Mouse (Mus musculus) stomach, postnatal 0 days (tissue): ENCODE data around the gene Edc4. TPM values are rescaled to one million over a fixed set of nuclear protein-coding genes. Genes with fewer than 3 reads are reported as not detected.
"Not testable (repeated sequence)": the region's sequence is repeated elsewhere in the genome, so short reads cannot be mapped to it uniquely, and the experiment has no call there.

Source experiments
- ATAC-seq: fragments of 200-750 bp; cut with Nextera tagmentation; 2 replicates; pipeline ENCODE4 v1.8.0; 2017; ENCODE audit not compliant: low FRiP score, low TSS enrichment
- DNase-seq: peaks from one replicate; pipeline ENCODE4 v3.0.0-alpha.2; 2016; ENCODE audit warnings: low spot score
- H3K27ac ChIP-seq: fragments of 300-500 bp; sonication (generic); replicated peaks from 2 replicates; pipeline ENCODE4 v1.5.1; 2014; ENCODE audit warnings: mild to moderate bottlenecking, control low read depth
- H3K27me3 ChIP-seq: fragments of 300-500 bp; sonication (generic); 2 replicates; pipeline ENCODE4 v1.6.1; 2014; ENCODE audit warnings: low read length; ENCODE audit not compliant: control insufficient read depth, insufficient read depth
- H3K36me3 ChIP-seq: fragments of 300-500 bp; sonication (generic); 2 replicates; pipeline ENCODE4 v1.6.1; 2014; ENCODE audit warnings: low read length, mixed read lengths; ENCODE audit not compliant: control insufficient read depth, insufficient read depth
- H3K4me1 ChIP-seq: fragments of 300-500 bp; sonication (generic); replicated peaks from 2 replicates; pipeline ENCODE4 v1.6.1; 2014; ENCODE audit warnings: antibody characterized with exemption; ENCODE audit not compliant: control insufficient read depth, insufficient read depth
- H3K4me2 ChIP-seq: fragments of 300-500 bp; sonication (generic); replicated peaks from 2 replicates; pipeline ENCODE4 v1.6.1; 2014; ENCODE audit warnings: low read depth, mild to moderate bottlenecking, control low read depth, moderate library complexity
- H3K4me3 ChIP-seq: fragments of 300-500 bp; sonication (generic); 2 replicates; pipeline ENCODE4 v1.5.1; 2014; ENCODE audit warnings: low read depth, low read length, control low read depth
- H3K9ac ChIP-seq: fragments of 300-500 bp; sonication (generic); 2 replicates; pipeline ENCODE4 v1.6.1; 2014; ENCODE audit warnings: mild to moderate bottlenecking, low read length, control low read depth, mixed read lengths
- H3K9me3 ChIP-seq: fragments of 300-500 bp; sonication (generic); 2 replicates; pipeline ENCODE4 v1.6.1; 2016; ENCODE audit warnings: low read length; ENCODE audit not compliant: control insufficient read depth
- CTCF ChIP-seq: IDR thresholded peaks from 2 replicates; pipeline ENCODE4 v1.5.1; 2016; ENCODE audit warnings: antibody characterized with exemption, low read depth, mild to moderate bottlenecking, moderate library complexity
- EP300 ChIP-seq: optimal IDR thresholded peaks from 2 replicates; pipeline ENCODE3; 2016; ENCODE audit warnings: antibody characterized with exemption
- WGBS: fragments of 180-500 bp; shearing (Covaris S2); extraction: QIAGEN DNeasy Blood & Tissue Kit; methylation state at CpG from one replicate; pipeline ENCODE4 v1.1.7; 2014; 5-methylcytosine and 5-hydroxymethylcytosine counted together
- polyA plus RNA-seq: library from polyadenylated mRNA; unstranded; fragments of >200 nt; fragmentation: Nextera tagmentation; extraction: Ambion mirVana; gene quantifications from 2 replicates; pipeline ENCODE4 v1.2.1, GENCODE M21; 2015

The Edc4 gene
- polyA plus RNA-seq = 13.7 and 14.8 TPM in 2 replicates

DNA sequence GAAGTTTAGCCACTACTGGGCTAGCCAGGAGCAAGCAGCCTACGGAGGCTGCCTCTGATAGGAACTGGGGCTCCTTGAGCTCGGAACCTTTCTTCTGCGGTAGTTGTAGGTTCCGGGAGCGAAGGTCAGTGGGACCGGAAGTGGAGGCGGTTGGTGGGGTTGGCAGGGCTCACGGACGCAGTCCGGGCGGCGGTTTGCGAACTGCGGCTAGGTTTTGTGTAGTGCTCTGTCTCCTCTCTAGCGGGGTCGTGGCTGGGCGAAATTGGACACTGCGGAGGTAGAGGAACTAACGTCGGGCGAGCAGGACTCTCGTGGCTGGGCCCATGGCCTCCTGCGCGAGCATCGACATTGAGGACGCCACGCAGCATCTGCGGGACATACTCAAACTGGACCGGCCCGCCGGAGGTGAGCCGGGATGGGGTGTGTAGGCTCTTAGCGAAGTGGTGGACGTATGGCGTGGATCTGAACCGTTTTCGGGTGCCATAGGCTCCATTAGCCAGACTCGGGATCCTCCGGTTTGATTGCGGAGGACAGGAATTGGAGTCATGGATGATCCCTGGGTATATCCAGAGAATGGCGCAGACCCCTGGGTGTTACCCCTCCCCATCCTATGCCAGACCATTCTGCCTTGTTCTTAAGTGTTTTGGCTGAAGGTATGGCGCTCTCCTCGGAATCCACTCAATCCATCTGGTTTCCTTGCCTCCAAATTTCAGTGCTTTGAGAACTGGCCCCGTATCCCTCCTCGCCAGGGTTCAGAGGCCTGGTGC lies at the start of gene Edc4:
Gene Edc4, plus strand, starts transcription at position 128 of the 767 bp plus-strand sequence.
- peak; percentile 92 for ATAC-seq

DNA sequence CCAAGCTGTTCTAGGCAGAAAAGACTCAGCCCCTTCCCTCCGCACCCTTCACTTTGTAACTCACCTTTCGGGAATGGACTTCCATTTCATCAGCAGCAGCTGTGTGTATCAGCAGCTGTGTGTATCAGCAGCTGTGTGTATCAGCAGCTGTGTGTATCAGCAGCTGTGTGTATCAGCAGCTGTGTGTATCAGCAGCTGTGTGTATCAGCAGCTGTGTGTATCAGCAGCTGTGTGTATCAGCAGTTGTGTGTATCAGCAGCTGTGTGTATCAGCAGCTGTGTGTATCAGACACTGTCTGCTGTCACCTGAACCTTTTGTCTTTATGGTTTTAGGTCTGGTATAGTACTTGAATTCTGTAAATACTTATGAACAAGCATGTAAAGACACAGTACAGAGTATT lies 46.9 kb upstream of the Edc4 start:
- DNase-seq, ATAC-seq: not testable (repeated sequence)
- WGBS = 78% methylated on average over 2 of the region's 2 CpGs

More for the DNA sequence above, at the start of gene Edc4:
- Histone ChIP-seq H3K4me2 (peak within 1 kb of the TSS; percentile 56), H3K4me1 (no peaks in the 10 kb centered on the region), H3K27me3 (no peaks in the 10 kb centered on the region), H3K4me3 (peak within 1 kb of the TSS; percentile 80), H3K36me3 (peaks cover 19% of the 10 kb centered on the region), H3K9ac (peak within 1 kb of the TSS; percentile 86), H3K9me3 (no peaks in the 10 kb centered on the region), H3K27ac (peak within 1 kb of the TSS; percentile 73; the same call in 1 of the 2 replicates)
- under 1% methylated on average over 45 of the region's 45 CpGs for WGBS
- TF ChIP-seq CTCF = no peak
- no peak for TF ChIP-seq EP300
- DNase-seq = peak; percentile 88

DNA sequence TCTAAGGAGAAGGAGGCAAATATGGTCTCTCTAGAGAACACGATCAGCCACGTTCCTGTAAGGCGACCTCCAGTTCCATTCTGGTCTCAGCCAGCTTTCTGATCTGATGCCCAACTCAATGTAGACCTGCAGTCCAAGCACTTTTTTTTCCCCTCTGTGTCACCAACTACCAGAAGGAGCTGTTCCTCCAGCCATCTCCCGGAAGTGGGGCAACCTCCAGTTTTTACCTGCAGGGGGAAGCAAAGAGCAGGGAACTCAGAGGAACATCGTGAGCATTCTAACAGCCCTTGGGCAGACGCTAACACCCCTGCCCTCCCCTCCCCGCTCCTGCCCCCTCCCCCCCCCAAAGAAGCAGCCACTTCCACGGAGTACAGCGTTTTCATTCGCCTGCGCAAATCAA lies 45.4 kb upstream of the Edc4 start:
- DNase-seq = peak; percentile 84
- Histone ChIP-seq H3K36me3 (no peaks in the 10 kb centered on the region), H3K9me3 (no peaks in the 10 kb centered on the region), H3K4me1 (no peaks in the 10 kb centered on the region), H3K9ac (no peak overlapping the region), H3K27me3 (no peaks in the 10 kb centered on the region), H3K27ac (no peak overlapping the region), H3K4me2 (no peak overlapping the region), H3K4me3 (no peak overlapping the region)
- TF ChIP-seq CTCF (peak; percentile 78), EP300 (no peak)
- peak; percentile 77 for ATAC-seq
- WGBS = 26% methylated on average over 11 of the region's 11 CpGs

More for the DNA sequence above, 46.9 kb upstream of the Edc4 start:
- H3K4me1 ChIP-seq, H3K36me3 ChIP-seq, H3K27ac ChIP-seq, H3K9ac ChIP-seq, H3K9me3 ChIP-seq, H3K27me3 ChIP-seq, H3K4me2 ChIP-seq, H3K4me3 ChIP-seq: not testable (repeated sequence)

- H3K9ac ChIP-seq = no peak overlapping the region
- no peaks in the 10 kb centered on the region for H3K27me3 ChIP-seq
- ATAC-seq = no peak
- H3K4me1 ChIP-seq = no peaks in the 10 kb centered on the region
- no peaks in the 10 kb centered on the region for H3K9me3 ChIP-seq
- no peak overlapping the region for H3K4me2 ChIP-seq
- WGBS = 78% methylated on average over 6 of the region's 6 CpGs
- H3K27ac ChIP-seq = no peak overlapping the region
- TF ChIP-seq CTCF (no peak), EP300 (no peak)
- no peaks in the 10 kb centered on the region for H3K36me3 ChIP-seq
- no peak overlapping the region for H3K4me3 ChIP-seq
- DNase-seq = no peak
Observed at GRCm38 (mm10) chr8:105836991-105837390, 43.7 kb upstream of the Edc4 start.

- no peak for ATAC-seq
- Histone ChIP-seq H3K27ac (no peak overlapping the region), H3K4me2 (no peak overlapping the region), H3K9me3 (no peaks in the 10 kb centered on the region), H3K4me3 (no peak overlapping the region), H3K27me3 (no peaks in the 10 kb centered on the region), H3K4me1 (no peaks in the 10 kb centered on the region), H3K36me3 (peaks cover 6% of the 10 kb centered on the region), H3K9ac (no peak overlapping the region)
- WGBS = 90% methylated on average over 5 of the region's 5 CpGs
- no peak for DNase-seq
- TF ChIP-seq CTCF (no peak), EP300 (no peak)
Observed at GRCm38 (mm10) chr8:105839209-105839608, 41.5 kb upstream of the Edc4 start.

DNA sequence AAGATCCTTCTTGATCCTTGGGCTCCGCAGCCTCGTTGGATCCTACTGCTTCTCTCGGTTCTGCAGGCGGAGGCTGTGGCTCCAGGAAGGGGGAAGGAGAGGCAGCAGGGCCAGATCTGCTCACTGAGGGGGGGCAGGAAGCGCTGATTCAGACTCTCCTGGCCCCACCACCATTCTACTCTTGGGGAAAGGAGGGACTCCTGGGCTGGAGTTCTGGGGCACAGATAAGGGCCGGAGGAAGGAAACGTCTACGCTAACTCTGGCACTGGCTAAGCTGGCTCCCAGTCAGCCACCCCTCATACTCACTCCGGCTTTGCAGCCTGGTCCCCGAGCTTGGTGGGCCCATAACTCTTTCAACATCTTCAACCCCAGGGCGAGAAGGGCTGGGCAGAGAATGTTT lies 34.0 kb upstream of the Edc4 start:
- no peak overlapping the region for H3K4me2 ChIP-seq
- no peaks in the 10 kb centered on the region for H3K27me3 ChIP-seq
- H3K36me3 ChIP-seq = peaks cover 13% of the 10 kb centered on the region
- WGBS = 89% methylated on average over 11 of the region's 11 CpGs
- H3K9ac ChIP-seq = no peak overlapping the region
- H3K4me1 ChIP-seq = peaks cover 2% of the 10 kb centered on the region; the same call in 1 of the 2 replicates
- H3K9me3 ChIP-seq = no peaks in the 10 kb centered on the region
- no peak overlapping the region for H3K27ac ChIP-seq
- DNase-seq (no peak), ATAC-seq (no peak)
- TF ChIP-seq CTCF (no peak), EP300 (no peak)
- H3K4me3 ChIP-seq = no peak overlapping the region
